Mouse (Mus musculus) neural tube, embryonic 14.5 days (tissue): Measurements from ENCODE around the gene Zfp276. TPM values are rescaled to one million over a fixed set of nuclear protein-coding genes. Genes with fewer than 3 reads are reported as not detected.
"Not testable (repeated sequence)": the region's sequence is repeated elsewhere in the genome, so short reads cannot be mapped to it uniquely, and the experiment has no call there.

Source experiments
- ATAC-seq: fragments of 200-750 bp; cut with Nextera tagmentation; 2 replicates; pipeline ENCODE4 v1.8.0; 2017; ENCODE audit warnings: low read depth, mild to moderate bottlenecking, moderate TSS enrichment, moderate library complexity
- H3K27ac ChIP-seq: fragments of 300-500 bp; sonication (generic); 2 replicates; pipeline ENCODE4 v1.5.1; 2014; ENCODE audit warnings: low read depth, mild to moderate bottlenecking, control low read depth, low read length, moderate library complexity, mixed read lengths
- H3K27me3 ChIP-seq: fragments of 300-500 bp; sonication (generic); 2 replicates; pipeline ENCODE4 v1.6.1; 2014; ENCODE audit warnings: low read length; ENCODE audit not compliant: control insufficient read depth, insufficient read depth
- H3K36me3 ChIP-seq: fragments of 300-500 bp; sonication (generic); 2 replicates; pipeline ENCODE4 v1.6.1; 2014; ENCODE audit warnings: low read length, mixed read lengths; ENCODE audit not compliant: control insufficient read depth, insufficient read depth
- H3K4me1 ChIP-seq: fragments of 300-500 bp; sonication (generic); 2 replicates; pipeline ENCODE4 v1.6.1; 2014; ENCODE audit warnings: low read length; ENCODE audit not compliant: control insufficient read depth, insufficient read depth
- H3K4me2 ChIP-seq: fragments of 300-500 bp; sonication (generic); 2 replicates; pipeline ENCODE4 v1.6.1; 2014; ENCODE audit warnings: mild to moderate bottlenecking, low read depth, low read length, control low read depth
- H3K4me3 ChIP-seq: fragments of 300-500 bp; sonication (generic); 2 replicates; pipeline ENCODE4 v1.5.1; 2014; ENCODE audit warnings: low read depth, low read length, control low read depth, mixed read lengths
- H3K9ac ChIP-seq: fragments of 300-500 bp; sonication (generic); replicated peaks from 2 replicates; pipeline ENCODE4 v1.6.1; 2014; ENCODE audit warnings: low read depth, mild to moderate bottlenecking, control low read depth, low read length, mixed read lengths
- H3K9me3 ChIP-seq: fragments of 300-500 bp; sonication (generic); 2 replicates; pipeline ENCODE4 v1.6.1; 2016; ENCODE audit warnings: low read length; ENCODE audit not compliant: control insufficient read depth
- WGBS: fragments of 180-500 bp; shearing (Covaris S2); extraction: QIAGEN DNeasy Blood & Tissue Kit; methylation state at CpG from one replicate; pipeline ENCODE4 v1.1.7; 2014; 5-methylcytosine and 5-hydroxymethylcytosine counted together
- polyA plus RNA-seq: library from polyadenylated mRNA; unstranded; fragments of >200 nt; fragmentation: Nextera tagmentation; extraction: Ambion mirVana; gene quantifications from 2 replicates; pipeline ENCODE4 v1.2.1, GENCODE M21; 2014

The Zfp276 gene
- polyA plus RNA-seq, 1 experiment from 2014 or later: 17.1 TPM

DNA sequence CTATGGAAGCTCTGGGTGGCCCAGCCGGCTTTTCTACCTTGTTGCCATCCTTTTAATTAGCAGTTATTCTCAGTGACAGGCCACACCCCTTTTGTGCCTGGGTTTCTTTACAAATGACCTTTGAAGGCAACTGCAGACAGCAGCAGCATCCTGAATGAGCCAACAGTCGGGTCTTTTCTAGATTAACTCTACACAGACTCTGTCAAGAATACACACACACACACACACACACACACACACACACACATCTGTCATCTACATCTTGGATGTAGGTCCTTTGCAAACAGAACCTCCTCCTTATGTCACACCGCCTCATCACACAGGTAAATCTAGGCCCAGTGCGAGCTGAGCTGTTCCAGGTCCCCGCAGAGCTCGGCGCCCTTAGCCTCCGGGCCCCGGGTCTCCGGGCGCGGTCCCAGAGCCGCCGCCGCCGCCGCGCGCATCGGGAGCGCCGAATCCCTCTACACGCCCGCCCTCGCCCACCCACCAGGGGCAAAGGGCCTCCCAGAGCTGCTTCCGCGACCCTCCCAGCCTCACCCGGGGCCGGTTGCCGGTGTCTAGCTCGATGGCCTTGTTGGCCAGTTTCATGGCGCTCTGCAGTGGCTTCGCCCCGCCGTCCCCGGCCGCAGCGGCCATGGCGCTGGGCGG lies 420 bp upstream of the Zfp276 start:
- Histone ChIP-seq H3K9ac (peak overlapping the region; percentile 97), H3K4me1 (peaks cover 20% of the 10 kb centered on the region), H3K27me3 (no peaks in the 10 kb centered on the region), H3K9me3 (no peaks in the 10 kb centered on the region), H3K36me3 (peaks cover 45% of the 10 kb centered on the region), H3K4me3 (peak overlapping the region; percentile 98), H3K27ac (peak overlapping the region; percentile 91), H3K4me2 (peak overlapping the region; percentile 93)
- WGBS: under 1% methylated on average over 38 of the region's 40 CpGs
- ATAC-seq: peak; percentile 71

- peaks cover 49% of the 10 kb centered on the region for H3K36me3 ChIP-seq
- peak overlapping the region; percentile 93 for H3K4me2 ChIP-seq
- no peaks in the 10 kb centered on the region for H3K27me3 ChIP-seq
- H3K4me3 ChIP-seq: peak overlapping the region; percentile 98
- WGBS: 69% methylated on average over 6 of the region's 6 CpGs
- no peaks in the 10 kb centered on the region for H3K9me3 ChIP-seq
- ATAC-seq: no peak
- H3K9ac ChIP-seq: peak overlapping the region; percentile 97
- H3K27ac ChIP-seq: no peak overlapping the region
- H3K4me1 ChIP-seq: peaks cover 20% of the 10 kb centered on the region
Measured at GRCm38 (mm10) chr8:123255170-123255569, 1.2 kb downstream of the Zfp276 start.

GRCm38 (mm10) chr8:123257114-123257513 lies 3.1 kb downstream of the Zfp276 start:
- 68% methylated on average over 3 of the region's 3 CpGs for WGBS
- Histone ChIP-seq H3K4me3 (no peak overlapping the region), H3K27me3 (no peaks in the 10 kb centered on the region), H3K27ac (no peak overlapping the region), H3K36me3 (peaks cover 40% of the 10 kb centered on the region), H3K4me2 (no peak overlapping the region), H3K9ac (no peak overlapping the region), H3K4me1 (peaks cover 20% of the 10 kb centered on the region), H3K9me3 (no peaks in the 10 kb centered on the region)
- ATAC-seq: no peak

DNA sequence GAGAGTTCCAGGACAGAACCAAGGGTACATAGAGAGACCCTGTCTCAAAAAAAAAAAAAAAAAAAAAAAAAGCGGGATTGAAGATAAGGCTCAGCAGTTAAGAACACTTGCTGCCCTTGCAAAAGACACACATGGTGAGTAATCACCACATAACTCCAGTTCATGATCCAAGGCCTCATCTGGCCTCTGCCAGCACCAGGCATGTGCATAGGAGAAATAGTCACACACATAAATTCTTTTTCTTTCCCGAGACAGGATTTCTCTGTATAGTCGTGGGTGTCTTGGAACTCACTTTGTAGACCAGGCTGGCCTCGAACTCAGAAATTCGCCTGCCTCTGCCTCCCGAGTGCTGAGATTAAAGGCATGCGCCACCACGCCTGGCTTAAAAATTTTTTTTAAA lies 3.6 kb downstream of the Zfp276 start:
- not testable (repeated sequence) for H3K27ac ChIP-seq, H3K9ac ChIP-seq, H3K9me3 ChIP-seq, H3K4me2 ChIP-seq, H3K4me3 ChIP-seq, H3K27me3 ChIP-seq, ATAC-seq
- H3K36me3 ChIP-seq: peaks cover 40% of the 10 kb centered on the region
- H3K4me1 ChIP-seq: peaks cover 18% of the 10 kb centered on the region
- WGBS: 94% methylated on average over 8 of the region's 8 CpGs

GRCm38 (mm10) chr8:123267926-123268656 lies 14.1 kb downstream of the Zfp276 start:
- Histone ChIP-seq H3K9ac (no peak overlapping the region), H3K4me2 (no peak overlapping the region), H3K4me1 (no peaks in the 10 kb centered on the region), H3K27me3 (no peaks in the 10 kb centered on the region), H3K4me3 (no peak overlapping the region), H3K27ac (no peak overlapping the region), H3K36me3 (peaks cover 60% of the 10 kb centered on the region), H3K9me3 (no peaks in the 10 kb centered on the region)
- 67% methylated on average over 14 of the region's 14 CpGs for WGBS
- no peak for ATAC-seq

- no peak overlapping the region for H3K4me3 ChIP-seq
- no peaks in the 10 kb centered on the region for H3K4me1 ChIP-seq
- peaks cover 37% of the 10 kb centered on the region for H3K36me3 ChIP-seq
- no peaks in the 10 kb centered on the region for H3K27me3 ChIP-seq
- no peak for ATAC-seq
- no peaks in the 10 kb centered on the region for H3K9me3 ChIP-seq
- no peak overlapping the region for H3K9ac ChIP-seq
- 91% methylated on average over 10 of the region's 10 CpGs for WGBS
- H3K27ac ChIP-seq: no peak overlapping the region
- no peak overlapping the region for H3K4me2 ChIP-seq
Measured at GRCm38 (mm10) chr8:123271147-123271546, 17.2 kb downstream of the Zfp276 start.

DNA sequence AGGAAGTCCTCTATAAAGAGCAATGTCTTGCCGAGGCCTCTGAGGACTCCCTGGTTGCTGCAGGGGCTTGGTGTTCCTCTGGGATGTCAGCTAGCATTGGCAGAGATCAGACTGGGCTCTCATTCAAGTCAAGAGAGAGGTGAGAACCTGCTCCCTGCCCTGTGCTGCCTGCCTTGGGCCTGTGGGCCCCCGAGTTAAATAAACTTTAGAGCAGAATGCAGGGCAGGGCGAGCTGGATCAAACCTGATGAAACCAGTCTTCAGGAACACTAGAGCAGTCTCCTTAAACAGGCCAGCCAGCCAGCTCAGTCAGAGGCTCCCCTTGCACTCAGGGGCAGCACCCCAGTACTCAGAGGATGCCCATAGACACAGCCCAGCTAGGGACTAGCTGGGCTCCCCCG lies 17.9 kb downstream of the Zfp276 start:
- 79% methylated on average over 4 of the region's 4 CpGs for WGBS
- H3K9ac ChIP-seq: no peak overlapping the region
- H3K9me3 ChIP-seq: no peaks in the 10 kb centered on the region
- no peaks in the 10 kb centered on the region for H3K27me3 ChIP-seq
- no peaks in the 10 kb centered on the region for H3K4me1 ChIP-seq
- peaks cover 30% of the 10 kb centered on the region for H3K36me3 ChIP-seq
- no peak for ATAC-seq
- no peak overlapping the region for H3K4me3 ChIP-seq
- no peak overlapping the region for H3K27ac ChIP-seq
- no peak overlapping the region for H3K4me2 ChIP-seq

GRCm38 (mm10) chr8:123274447-123274846 lies 20.5 kb downstream of the Zfp276 start:
- ATAC-seq: no peak
- no peak overlapping the region for H3K4me2 ChIP-seq
- H3K9me3 ChIP-seq: no peaks in the 10 kb centered on the region
- no peaks in the 10 kb centered on the region for H3K27me3 ChIP-seq
- WGBS: 95% methylated on average over 5 of the region's 5 CpGs
- no peak overlapping the region for H3K4me3 ChIP-seq
- no peak overlapping the region for H3K9ac ChIP-seq
- no peaks in the 10 kb centered on the region for H3K4me1 ChIP-seq
- peaks cover 8% of the 10 kb centered on the region for H3K36me3 ChIP-seq
- no peak overlapping the region for H3K27ac ChIP-seq

DNA sequence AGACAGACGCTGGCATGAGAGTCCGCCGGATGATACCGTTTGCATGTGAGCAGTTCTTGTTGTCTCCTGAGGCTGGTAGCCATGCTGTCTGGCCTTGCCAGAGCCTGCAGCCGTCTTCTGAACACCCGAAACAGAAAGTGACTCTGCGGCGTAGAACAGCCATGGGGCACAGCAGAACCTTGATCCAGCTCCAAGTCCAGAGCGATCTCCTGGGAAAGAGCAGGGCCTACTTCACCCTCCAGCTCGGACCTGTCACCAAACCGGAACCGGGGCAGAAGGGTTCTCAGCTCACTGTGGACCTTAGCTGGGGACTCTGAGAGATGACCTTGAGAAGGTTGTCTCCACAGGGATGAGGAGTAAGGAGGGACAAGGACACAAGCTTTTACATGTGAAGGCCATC lies 21.1 kb downstream of the Zfp276 start:
- ATAC-seq: no peak
- H3K4me3 ChIP-seq: no peak overlapping the region
- 94% methylated on average over 12 of the region's 12 CpGs for WGBS
- peaks cover 2% of the 10 kb centered on the region for H3K36me3 ChIP-seq
- no peaks in the 10 kb centered on the region for H3K27me3 ChIP-seq
- H3K9me3 ChIP-seq: no peaks in the 10 kb centered on the region
- no peak overlapping the region for H3K27ac ChIP-seq
- no peak overlapping the region for H3K4me2 ChIP-seq
- no peak overlapping the region for H3K9ac ChIP-seq
- no peaks in the 10 kb centered on the region for H3K4me1 ChIP-seq
